Mouse (Mus musculus) bone marrow macrophage, adult 2 months (primary cell): ENCODE data around the gene Msi2.

Experiments used
- CTCF ChIP-seq: IDR thresholded peaks from 2 replicates; pipeline ENCODE4 v1.5.1; 2012; ENCODE audit warnings: low read depth, mild to moderate bottlenecking, low read length, moderate library complexity
- POLR2A ChIP-seq: IDR thresholded peaks from 2 replicates; pipeline ENCODE4 v1.6.1; 2012; ENCODE audit warnings: mild to moderate bottlenecking, low read depth, low read length, borderline replicate concordance

- TF ChIP-seq CTCF (no peak), POLR2A (no peak)
These were observed 298.5 kb downstream of the Msi2 start for GRCm38 (mm10) chr11:88419657-88420366.
